Mouse (Mus musculus) forebrain, embryonic 15.5 days (tissue): ENCODE data around the gene Gm960. TPM values are rescaled to one million over a fixed set of nuclear protein-coding genes. Genes with fewer than 3 reads are reported as not detected.

Experiments used
- ATAC-seq: fragments of 200-750 bp; cut with Nextera tagmentation; replicated peaks from 2 replicates; pipeline ENCODE4 v1.8.0; 2017; ENCODE audit warnings: mild to moderate bottlenecking, moderate TSS enrichment, moderate library complexity
- H3K27ac ChIP-seq: fragments of 300-500 bp; sonication (generic); replicated peaks from 2 replicates; pipeline ENCODE4 v1.5.1; 2015; ENCODE audit warnings: mild to moderate bottlenecking, inconsistent platforms
- H3K27me3 ChIP-seq: fragments of 300-500 bp; sonication (generic); 2 replicates; pipeline ENCODE4 v1.6.1; 2015; ENCODE audit warnings: inconsistent platforms
- H3K36me3 ChIP-seq: fragments of 300-500 bp; sonication (generic); 2 replicates; pipeline ENCODE4 v1.6.1; 2015; ENCODE audit warnings: mild to moderate bottlenecking, inconsistent platforms
- H3K4me1 ChIP-seq: fragments of 300-500 bp; sonication (generic); 2 replicates; pipeline ENCODE4 v1.6.1; 2015; ENCODE audit warnings: inconsistent platforms
- H3K4me2 ChIP-seq: fragments of 300-500 bp; sonication (generic); replicated peaks from 2 replicates; pipeline ENCODE4 v1.6.1; 2015; ENCODE audit warnings: mild to moderate bottlenecking, inconsistent platforms
- H3K4me3 ChIP-seq: fragments of 300-500 bp; sonication (generic); 2 replicates; pipeline ENCODE4 v1.5.1; 2015; ENCODE audit warnings: mild to moderate bottlenecking, inconsistent platforms
- H3K9ac ChIP-seq: fragments of 300-500 bp; sonication (generic); replicated peaks from 2 replicates; pipeline ENCODE4 v1.6.1; 2015; ENCODE audit warnings: mild to moderate bottlenecking, inconsistent platforms
- H3K9me3 ChIP-seq: fragments of 300-500 bp; sonication (generic); 2 replicates; pipeline ENCODE4 v1.6.1; 2016; ENCODE audit warnings: inconsistent platforms
- WGBS: fragments of 180-500 bp; shearing (Covaris S2); methylation state at CpG from one replicate; pipeline ENCODE4 v1.1.7; 2015; ENCODE audit warnings: mixed read lengths; 5-methylcytosine and 5-hydroxymethylcytosine counted together
- polyA plus RNA-seq: library from polyadenylated mRNA; unstranded; fragments of >200 nt; fragmentation: Nextera tagmentation; extraction: Ambion mirVana; gene quantifications from 2 replicates; pipeline ENCODE4 v1.2.1, GENCODE M21; 2015

The Gm960 gene
- polyA plus RNA-seq = 6.6 and 8.8 TPM in 2 replicates

GRCm38 (mm10) chr19:4698205-4698677, at the start of gene Gm960:
Gene Gm960 (minus strand): TSS chr19:4698668.
- peak; percentile 94 for ATAC-seq
- peak within 1 kb of the TSS; percentile 71 for H3K4me2 ChIP-seq
- WGBS = under 1% methylated on average over 39 of the region's 40 CpGs
- H3K9ac ChIP-seq = peak within 1 kb of the TSS; percentile 73
- 0 out of 2 replicates have a peak, but pooled peaks cover 10% of the 10 kb centered on the region for H3K27me3 ChIP-seq
- peak within 1 kb of the TSS; percentile 93 for H3K27ac ChIP-seq
- H3K36me3 ChIP-seq = no peaks in the 10 kb centered on the region
- peaks cover 21% of the 10 kb centered on the region for H3K4me1 ChIP-seq
- H3K9me3 ChIP-seq = no peaks in the 10 kb centered on the region
- peak within 1 kb of the TSS; percentile 66 for H3K4me3 ChIP-seq

- no peak for ATAC-seq
- Histone ChIP-seq H3K27ac (no peak overlapping the region), H3K36me3 (peaks cover 94% of the 10 kb centered on the region), H3K9ac (no peak overlapping the region), H3K4me3 (no peak overlapping the region), H3K9me3 (no peaks in the 10 kb centered on the region), H3K4me1 (no peaks in the 10 kb centered on the region), H3K4me2 (no peak overlapping the region), H3K27me3 (no peaks in the 10 kb centered on the region)
- WGBS = 92% methylated on average over 9 of the region's 9 CpGs
These were observed 49.3 kb upstream of the Gm960 start for GRCm38 (mm10) chr19:4747631-4748312.

DNA sequence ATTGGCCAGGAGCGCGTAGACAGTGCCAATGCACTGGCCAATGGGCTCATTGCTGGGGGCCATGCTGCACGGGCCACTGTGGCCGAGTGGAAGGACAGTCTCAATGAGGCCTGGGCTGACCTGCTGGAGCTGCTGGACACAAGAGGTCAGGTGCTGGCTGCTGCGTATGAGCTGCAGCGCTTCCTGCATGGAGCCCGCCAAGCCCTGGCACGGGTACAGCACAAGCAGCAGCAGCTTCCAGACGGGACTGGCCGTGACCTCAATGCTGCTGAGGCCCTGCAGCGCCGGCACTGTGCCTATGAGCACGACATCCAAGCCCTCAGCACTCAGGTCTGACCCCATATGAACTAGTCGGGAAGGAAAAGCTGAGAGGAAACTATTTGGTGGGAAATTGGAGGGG, 48.1 kb upstream of the Gm960 start:
- Histone ChIP-seq H3K36me3 (peaks cover 94% of the 10 kb centered on the region), H3K4me1 (no peaks in the 10 kb centered on the region), H3K9me3 (no peaks in the 10 kb centered on the region), H3K4me3 (no peak overlapping the region), H3K27ac (no peak overlapping the region), H3K4me2 (no peak overlapping the region), H3K9ac (no peak overlapping the region), H3K27me3 (no peaks in the 10 kb centered on the region)
- 86% methylated on average over 14 of the region's 14 CpGs for WGBS
- ATAC-seq = no peak

DNA sequence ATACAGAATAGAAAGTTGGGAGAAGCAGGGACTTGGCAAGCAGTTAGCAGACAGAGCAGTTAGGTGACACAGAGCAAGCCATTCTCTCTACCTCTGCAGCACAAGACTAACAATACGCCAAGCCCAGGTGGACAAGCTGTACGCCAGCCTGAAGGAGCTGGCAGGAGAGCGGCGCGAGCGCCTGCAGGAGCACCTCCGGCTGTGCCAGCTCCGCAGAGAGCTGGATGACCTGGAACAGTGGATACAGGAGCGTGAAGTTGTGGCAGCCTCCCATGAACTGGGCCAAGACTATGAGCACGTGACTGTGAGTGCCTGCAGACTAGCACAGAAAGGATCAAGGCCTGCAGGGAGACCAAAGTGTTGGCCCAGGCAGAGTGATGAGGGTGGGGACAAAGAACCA, 47.2 kb upstream of the Gm960 start:
- no peak overlapping the region for H3K9ac ChIP-seq
- H3K4me3 ChIP-seq = no peak overlapping the region
- H3K27ac ChIP-seq = no peak overlapping the region
- H3K36me3 ChIP-seq = peaks cover 94% of the 10 kb centered on the region
- no peak for ATAC-seq
- H3K27me3 ChIP-seq = no peaks in the 10 kb centered on the region
- WGBS = 88% methylated on average over 10 of the region's 10 CpGs
- H3K4me1 ChIP-seq = no peaks in the 10 kb centered on the region
- no peaks in the 10 kb centered on the region for H3K9me3 ChIP-seq
- H3K4me2 ChIP-seq = no peak overlapping the region

- H3K36me3 ChIP-seq = peaks cover 94% of the 10 kb centered on the region
These were observed 46.6 kb upstream of the Gm960 start for GRCm38 (mm10) chr19:4745057-4745456.

DNA sequence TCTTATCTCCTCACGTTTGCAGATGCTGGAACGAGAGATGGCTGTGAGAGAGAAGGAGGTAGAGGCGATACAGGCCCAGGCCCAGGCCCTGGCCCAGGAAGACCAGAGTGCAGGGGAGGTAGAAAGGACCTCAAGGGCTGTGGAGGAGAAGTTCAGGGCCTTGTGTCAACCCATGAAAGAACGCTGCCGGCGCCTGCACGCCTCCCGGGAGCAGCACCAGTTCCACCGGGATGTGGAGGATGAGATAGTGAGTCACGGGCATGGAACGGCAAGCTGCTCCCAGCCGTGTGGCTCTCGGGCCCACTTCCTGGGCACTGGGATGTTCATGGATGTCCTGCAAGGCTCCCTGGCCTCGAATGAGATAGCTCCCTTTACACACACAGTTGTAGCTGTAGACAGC, 45.6 kb upstream of the Gm960 start:
- 79% methylated on average over 14 of the region's 14 CpGs for WGBS
- no peaks in the 10 kb centered on the region for H3K4me1 ChIP-seq
- no peak overlapping the region for H3K9ac ChIP-seq
- peaks cover 94% of the 10 kb centered on the region for H3K36me3 ChIP-seq
- no peak overlapping the region for H3K4me3 ChIP-seq
- H3K27ac ChIP-seq = no peak overlapping the region
- no peaks in the 10 kb centered on the region for H3K27me3 ChIP-seq
- no peaks in the 10 kb centered on the region for H3K9me3 ChIP-seq
- no peak for ATAC-seq
- H3K4me2 ChIP-seq = no peak overlapping the region

More at GRCm38 (mm10) chr19:4745057-4745456, 46.6 kb upstream of the Gm960 start:
- ATAC-seq = no peak
- no peaks in the 10 kb centered on the region for H3K9me3 ChIP-seq
- H3K4me1 ChIP-seq = no peaks in the 10 kb centered on the region
- no peak overlapping the region for H3K4me3 ChIP-seq
- H3K27ac ChIP-seq = no peak overlapping the region
- no peak overlapping the region for H3K4me2 ChIP-seq
- WGBS = 64% methylated on average over 9 of the region's 9 CpGs
- no peaks in the 10 kb centered on the region for H3K27me3 ChIP-seq
- H3K9ac ChIP-seq = no peak overlapping the region

GRCm38 (mm10) chr19:4743524-4743923, 45.1 kb upstream of the Gm960 start:
- H3K4me1 ChIP-seq = no peaks in the 10 kb centered on the region
- no peak overlapping the region for H3K4me3 ChIP-seq
- peaks cover 92% of the 10 kb centered on the region for H3K36me3 ChIP-seq
- no peaks in the 10 kb centered on the region for H3K27me3 ChIP-seq
- WGBS = 34% methylated on average over 5 of the region's 5 CpGs
- H3K4me2 ChIP-seq = no peak overlapping the region
- no peaks in the 10 kb centered on the region for H3K9me3 ChIP-seq
- ATAC-seq = no peak
- no peak overlapping the region for H3K9ac ChIP-seq
- no peak overlapping the region for H3K27ac ChIP-seq

GRCm38 (mm10) chr19:4742229-4742628, 43.8 kb upstream of the Gm960 start:
- Histone ChIP-seq H3K9ac (no peak overlapping the region), H3K4me2 (no peak overlapping the region), H3K9me3 (no peaks in the 10 kb centered on the region), H3K27me3 (no peaks in the 10 kb centered on the region), H3K4me3 (no peak overlapping the region), H3K36me3 (peaks cover 92% of the 10 kb centered on the region), H3K4me1 (no peaks in the 10 kb centered on the region), H3K27ac (no peak overlapping the region)
- WGBS = 89% methylated on average over 6 of the region's 6 CpGs
- no peak for ATAC-seq

DNA sequence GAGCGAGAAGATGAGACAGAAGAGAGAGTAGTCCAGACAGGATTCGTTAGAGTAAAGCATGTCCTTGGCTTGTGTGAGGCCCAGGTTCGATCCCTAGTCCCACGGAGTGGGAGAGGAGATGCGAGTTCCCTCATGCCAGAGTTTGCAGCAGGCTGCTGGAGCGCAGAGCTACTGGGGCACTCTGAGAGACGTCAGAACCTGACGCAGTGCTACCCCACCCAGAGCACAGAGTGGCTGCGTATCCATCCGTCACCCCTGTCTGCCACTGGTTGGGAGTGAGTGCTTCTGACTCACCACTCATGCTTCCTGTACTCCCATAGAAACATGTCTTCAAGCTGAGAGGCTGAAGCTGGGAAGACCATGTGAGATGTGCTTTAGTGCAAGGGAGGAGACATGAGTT, 43.0 kb upstream of the Gm960 start:
- Histone ChIP-seq H3K9me3 (no peaks in the 10 kb centered on the region), H3K9ac (no peak overlapping the region), H3K27ac (no peak overlapping the region), H3K4me3 (no peak overlapping the region), H3K4me1 (no peaks in the 10 kb centered on the region), H3K36me3 (peaks cover 92% of the 10 kb centered on the region), H3K4me2 (no peak overlapping the region), H3K27me3 (no peaks in the 10 kb centered on the region)
- 86% methylated on average over 10 of the region's 10 CpGs for WGBS
- no peak for ATAC-seq

DNA sequence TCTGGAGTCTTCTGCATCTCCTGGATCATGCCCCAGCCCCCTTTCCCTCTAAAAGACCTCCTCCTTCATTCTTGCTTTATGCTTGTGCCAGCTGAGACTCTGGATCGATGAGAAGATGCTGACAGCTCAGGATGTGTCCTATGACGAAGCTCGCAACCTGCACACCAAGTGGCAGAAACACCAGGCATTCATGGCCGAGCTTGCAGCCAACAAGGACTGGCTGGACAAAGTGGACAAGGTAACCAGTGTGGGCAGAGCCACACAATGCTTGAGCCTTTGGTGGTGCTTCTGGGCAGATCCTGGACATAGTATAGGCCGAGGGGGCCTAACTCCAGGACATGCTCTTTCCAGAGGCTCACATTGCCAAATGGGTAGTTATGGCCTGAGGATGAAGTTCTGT, 41.3 kb upstream of the Gm960 start:
- H3K4me1 ChIP-seq = no peaks in the 10 kb centered on the region
- no peaks in the 10 kb centered on the region for H3K9me3 ChIP-seq
- no peak for ATAC-seq
- no peaks in the 10 kb centered on the region for H3K27me3 ChIP-seq
- peaks cover 85% of the 10 kb centered on the region for H3K36me3 ChIP-seq
- no peak overlapping the region for H3K4me2 ChIP-seq
- H3K27ac ChIP-seq = no peak overlapping the region
- no peak overlapping the region for H3K4me3 ChIP-seq
- H3K9ac ChIP-seq = no peak overlapping the region
- 91% methylated on average over 5 of the region's 5 CpGs for WGBS

DNA sequence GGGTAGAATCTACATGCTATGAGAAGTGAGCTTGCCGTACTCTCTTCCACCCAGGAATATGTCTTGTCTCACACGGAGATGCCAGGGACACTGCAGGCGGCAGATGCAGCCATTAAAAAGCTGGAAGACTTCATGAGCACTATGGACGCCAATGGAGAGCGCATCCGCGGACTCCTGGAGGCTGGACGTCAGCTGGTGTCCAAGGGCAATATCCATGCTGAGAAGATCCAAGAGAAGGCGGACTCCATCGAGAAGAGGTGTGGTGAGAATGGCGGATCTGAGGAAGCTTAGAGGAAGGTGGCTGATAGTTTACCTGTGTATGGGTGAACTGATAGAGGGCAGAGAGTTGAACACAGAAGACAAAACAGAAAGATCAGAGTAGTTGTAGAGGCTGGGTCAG, 40.6 kb upstream of the Gm960 start:
- no peak overlapping the region for H3K4me3 ChIP-seq
- no peak overlapping the region for H3K9ac ChIP-seq
- H3K4me1 ChIP-seq = no peaks in the 10 kb centered on the region
- 92% methylated on average over 11 of the region's 11 CpGs for WGBS
- peaks cover 85% of the 10 kb centered on the region for H3K36me3 ChIP-seq
- H3K9me3 ChIP-seq = no peaks in the 10 kb centered on the region
- H3K4me2 ChIP-seq = no peak overlapping the region
- ATAC-seq = no peak
- no peak overlapping the region for H3K27ac ChIP-seq
- H3K27me3 ChIP-seq = no peaks in the 10 kb centered on the region

DNA sequence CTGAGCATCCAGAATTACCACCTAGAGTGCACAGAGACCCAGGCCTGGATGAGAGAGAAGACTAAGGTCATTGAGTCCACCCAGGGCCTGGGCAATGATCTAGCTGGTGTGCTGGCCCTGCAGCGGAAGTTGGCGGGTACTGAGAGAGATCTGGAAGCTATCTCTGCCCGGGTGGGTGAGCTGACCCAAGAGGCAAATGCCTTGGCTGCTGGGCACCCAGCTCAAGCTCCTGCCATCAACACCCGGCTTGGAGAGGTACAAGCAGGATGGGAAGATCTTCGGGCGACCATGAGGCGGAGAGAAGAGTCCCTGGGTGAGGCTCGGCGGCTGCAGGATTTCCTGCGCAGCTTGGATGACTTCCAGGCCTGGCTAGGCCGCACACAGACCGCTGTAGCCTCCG, 39.4 kb upstream of the Gm960 start:
- Histone ChIP-seq H3K4me1 (no peaks in the 10 kb centered on the region), H3K36me3 (peaks cover 90% of the 10 kb centered on the region), H3K27me3 (no peaks in the 10 kb centered on the region), H3K27ac (no peak overlapping the region), H3K9me3 (no peaks in the 10 kb centered on the region), H3K9ac (no peak overlapping the region), H3K4me2 (no peak overlapping the region), H3K4me3 (no peak overlapping the region)
- ATAC-seq = no peak
- 92% methylated on average over 13 of the region's 13 CpGs for WGBS

DNA sequence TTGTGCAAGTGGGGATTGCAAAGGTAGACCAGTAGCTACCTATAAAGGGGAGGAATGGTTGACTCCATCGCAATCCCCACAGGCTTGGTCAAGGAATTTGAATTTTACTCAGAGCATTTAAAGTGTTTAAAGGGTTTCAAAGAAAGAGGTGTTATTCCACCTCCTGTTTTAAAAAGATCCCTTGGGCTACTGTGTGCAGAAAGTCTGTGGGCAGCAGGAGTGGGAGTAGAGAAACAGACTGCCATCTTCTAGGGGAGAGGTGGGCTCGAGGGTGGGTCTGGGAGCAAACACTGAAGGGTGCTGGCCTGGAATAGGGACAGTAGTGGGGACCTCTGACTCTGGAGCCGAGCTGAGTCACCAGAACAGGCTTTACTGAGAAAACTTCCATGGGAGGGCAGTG, 34.6 kb upstream of the Gm960 start:
- no peak for ATAC-seq
- Histone ChIP-seq H3K9me3 (no peaks in the 10 kb centered on the region), H3K27me3 (no peaks in the 10 kb centered on the region), H3K36me3 (peaks cover 87% of the 10 kb centered on the region), H3K4me2 (no peak overlapping the region), H3K9ac (no peak overlapping the region), H3K27ac (no peak overlapping the region), H3K4me1 (no peaks in the 10 kb centered on the region), H3K4me3 (no peak overlapping the region)
- 94% methylated on average over 3 of the region's 3 CpGs for WGBS
